Mouse (Mus musculus) right cerebral cortex, postnatal 36 days (tissue): ENCODE results near the gene Tesk1.
"Not testable (repeated sequence)": the region's sequence is repeated elsewhere in the genome, so short reads cannot be mapped to it uniquely, and the experiment has no call there.

ENCODE experiments used
- DNase-seq, 2 experiments: peaks; one replicate each; pipeline ENCODE4 v3.0.0; 2022; ENCODE audit warnings: low spot score in 2 of 2, mixed read lengths in 1 of 2

The Tesk1 gene

GRCm38 (mm10) chr4:43454041-43454836 is 12.5 kb downstream of the Tesk1 start, which contains the start of gene Cd72:
Gene Cd72 (minus strand): TSS chr4:43454628.
- no peak for DNase-seq

GRCm38 (mm10) chr4:43456470-43456869 is 14.7 kb downstream of the Tesk1 start:
- DNase-seq: no peak

- DNase-seq: no peak
Measured at GRCm38 (mm10) chr4:43457124-43457523, 15.4 kb downstream of the Tesk1 start.

- DNase-seq: no peak
Measured at GRCm38 (mm10) chr4:43463102-43463501, 21.4 kb downstream of the Tesk1 start.

- DNase-seq: no peak
Measured at GRCm38 (mm10) chr4:43465935-43466334, 24.2 kb downstream of the Tesk1 start.

GRCm38 (mm10) chr4:43466872-43467271 is 25.1 kb downstream of the Tesk1 start:
- DNase-seq: no peak

- DNase-seq: no peak
Measured at GRCm38 (mm10) chr4:43470301-43470700, 28.6 kb downstream of the Tesk1 start.

- no peak for DNase-seq
Measured at GRCm38 (mm10) chr4:43473636-43474035, 31.9 kb downstream of the Tesk1 start.

- DNase-seq: no peak
Measured at GRCm38 (mm10) chr4:43476604-43477003, 34.9 kb downstream of the Tesk1 start.

- peak; percentile 83 to 84 for DNase-seq
Measured at GRCm38 (mm10) chr4:43477857-43478533, 36.3 kb downstream of the Tesk1 start.

GRCm38 (mm10) chr4:43478534-43478858 is 36.8 kb downstream of the Tesk1 start:
- DNase-seq: no peak

GRCm38 (mm10) chr4:43478906-43479832 is 37.4 kb downstream of the Tesk1 start:
- DNase-seq: no peak

GRCm38 (mm10) chr4:43480985-43481384 is 39.2 kb downstream of the Tesk1 start:
- DNase-seq: no peak

GRCm38 (mm10) chr4:43481894-43482456 is 40.2 kb downstream of the Tesk1 start:
- DNase-seq: no peak

GRCm38 (mm10) chr4:43482591-43482990 is 40.9 kb downstream of the Tesk1 start:
- no peak for DNase-seq

GRCm38 (mm10) chr4:43483535-43484091 is 41.9 kb downstream of the Tesk1 start, which contains the start of gene Sit1:
Gene Sit1 (minus strand): TSS chr4:43483734.
- no peak for DNase-seq

- DNase-seq: not testable (repeated sequence)
Measured at GRCm38 (mm10) chr4:43485666-43486065, 43.9 kb downstream of the Tesk1 start.

GRCm38 (mm10) chr4:43489611-43490010 is 47.9 kb downstream of the Tesk1 start:
- no peak for DNase-seq

GRCm38 (mm10) chr4:43490801-43491200 is 49.1 kb downstream of the Tesk1 start:
- no peak for DNase-seq

GRCm38 (mm10) chr4:43492101-43492820 is 50.5 kb downstream of the Tesk1 start:
- no peak for DNase-seq

GRCm38 (mm10) chr4:43492821-43493185 is 51.1 kb downstream of the Tesk1 start, which contains the start of gene Ccdc107:
Gene Ccdc107 (plus strand): TSS chr4:43492900.
- peak; percentile 91 to 96 for DNase-seq
